8 mouse cellular contexts compared by ENCODE assay signal in the genomic region with DNA sequence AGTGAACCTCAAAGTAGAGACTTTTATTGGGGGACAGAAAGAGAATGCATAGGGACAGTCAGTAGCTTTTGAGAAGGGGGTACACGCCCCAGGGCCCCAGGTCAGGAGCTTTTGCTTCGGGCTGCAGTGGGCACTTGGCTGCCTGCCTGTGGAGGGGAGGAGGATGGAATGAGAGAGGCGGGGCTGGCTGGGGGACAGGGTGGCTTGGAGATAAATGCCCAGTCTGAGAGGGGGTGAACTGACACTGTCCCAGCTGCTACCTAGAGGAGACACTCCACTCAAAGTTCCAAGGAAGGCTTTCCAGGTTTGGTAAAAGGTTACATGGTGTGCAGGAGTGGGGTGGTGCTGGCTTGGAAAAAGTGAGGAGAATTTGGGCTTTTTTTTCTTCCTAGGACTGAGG. TPM values are rescaled to one million over a fixed set of nuclear protein-coding genes. Genes with fewer than 3 reads are reported as not detected.
DNase-seq lines count a peak whose midpoint lies in the region; ATAC-seq and TF ChIP-seq lines count a peak whose summit lies in the region.

Gene Eno3 (plus strand): TSS at position 239 of the 400 bp plus-strand sequence.

- H3K4me3 ChIP-seq in kidney, postnatal 0 days (replicated peaks; ENCODE audit: low read depth, low read length) = peak within 1 kb of the TSS; percentile 91
- H3K4me3 ChIP-seq in G1E (ENCODE audit: low read depth, low read length) = peak within 1 kb of the TSS; percentile 100
- H3K4me3 ChIP-seq in embryonic facial prominence, embryonic 15.5 days (replicated peaks) = peak within 1 kb of the TSS; percentile 100
- peak within 1 kb of the TSS; percentile 96 for H3K4me3 ChIP-seq in heart, postnatal 0 days (ENCODE audit: low read depth, low read length)
- H3K4me3 ChIP-seq in liver, embryonic 12.5 days = peak within 1 kb of the TSS; percentile 99
- H3K4me3 ChIP-seq in stomach, postnatal 0 days (ENCODE audit: low read depth, low read length) = peak within 1 kb of the TSS; percentile 100

- no peaks in the 10 kb centered on the region for H3K27me3 ChIP-seq in kidney, postnatal 0 days (ENCODE audit: insufficient read depth, low read length)
- H3K27me3 ChIP-seq in G1E (ENCODE audit: insufficient read depth, low read length) = no peaks in the 10 kb centered on the region
- no peaks in the 10 kb centered on the region for H3K27me3 ChIP-seq in embryonic facial prominence, embryonic 15.5 days
- H3K27me3 ChIP-seq in heart, postnatal 0 days (ENCODE audit: control insufficient read depth, insufficient read depth, low read length) = no peaks in the 10 kb centered on the region
- 0 out of 2 replicates have a peak, but pooled peaks cover 9% of the 10 kb centered on the region for H3K27me3 ChIP-seq in liver, embryonic 12.5 days (replicated peaks)
- H3K27me3 ChIP-seq in stomach, postnatal 0 days (ENCODE audit: control insufficient read depth, insufficient read depth, low read length) = no peaks in the 10 kb centered on the region

- H3K36me3 ChIP-seq in kidney, postnatal 0 days (ENCODE audit: insufficient read depth, low read length) = peaks cover 9% of the 10 kb centered on the region; the same call in 1 of the 2 replicates
- peaks cover 61% of the 10 kb centered on the region for H3K36me3 ChIP-seq in G1E (replicated peaks)
- H3K36me3 ChIP-seq in embryonic facial prominence, embryonic 15.5 days = peaks cover 21% of the 10 kb centered on the region
- H3K36me3 ChIP-seq in heart, postnatal 0 days (replicated peaks; ENCODE audit: control insufficient read depth, insufficient read depth, low read length) = peaks cover 35% of the 10 kb centered on the region
- H3K36me3 ChIP-seq in liver, embryonic 12.5 days = peaks cover 33% of the 10 kb centered on the region
- no peaks in the 10 kb centered on the region for H3K36me3 ChIP-seq in stomach, postnatal 0 days (ENCODE audit: control insufficient read depth, insufficient read depth, low read length)

- no peak for TF ChIP-seq CTCF in kidney, postnatal 0 days (IDR thresholded peaks at IDR 0.05; ENCODE audit: low read depth)
- no peak for TF ChIP-seq CTCF in G1E (IDR thresholded peaks at IDR 0.05; ENCODE audit: low read depth, low read length)
- no peak for TF ChIP-seq CTCF in heart, postnatal 0 days (IDR thresholded peaks at IDR 0.05; ENCODE audit: low read depth)
- no peak for TF ChIP-seq CTCF in stomach, postnatal 0 days (IDR thresholded peaks at IDR 0.05; ENCODE audit: low read depth)

- 30% methylated on average over 3 of the region's 3 CpGs for WGBS in kidney, postnatal 0 days
- 14% methylated on average over 3 of the region's 3 CpGs for WGBS in embryonic facial prominence, embryonic 15.5 days
- WGBS in heart, postnatal 0 days = 19% methylated on average over 3 of the region's 3 CpGs
- WGBS in liver, embryonic 12.5 days (ENCODE audit: insufficient replicate concordance) = 24% methylated on average over 3 of the region's 3 CpGs
- WGBS in stomach, postnatal 0 days = 22% methylated on average over 3 of the region's 3 CpGs

- peak within 1 kb of the TSS; percentile 98 for H3K9ac ChIP-seq in kidney, postnatal 0 days (ENCODE audit: low read depth, low read length)
- H3K9ac ChIP-seq in embryonic facial prominence, embryonic 15.5 days = peak within 1 kb of the TSS; percentile 29
- H3K9ac ChIP-seq in heart, postnatal 0 days (replicated peaks; ENCODE audit: low read depth, low read length) = peak within 1 kb of the TSS; percentile 99
- peak within 1 kb of the TSS; percentile 99 for H3K9ac ChIP-seq in liver, embryonic 12.5 days
- H3K9ac ChIP-seq in stomach, postnatal 0 days (ENCODE audit: low read length) = peak within 1 kb of the TSS; percentile 67

- peak within 1 kb of the TSS; percentile 90 for H3K4me2 ChIP-seq in kidney, postnatal 0 days (ENCODE audit: low read length)
- peak within 1 kb of the TSS; percentile 91 for H3K4me2 ChIP-seq in embryonic facial prominence, embryonic 15.5 days (replicated peaks)
- H3K4me2 ChIP-seq in heart, postnatal 0 days (ENCODE audit: low read depth, low read length) = peak within 1 kb of the TSS; percentile 75
- peak within 1 kb of the TSS; percentile 93 for H3K4me2 ChIP-seq in liver, embryonic 12.5 days
- H3K4me2 ChIP-seq in stomach, postnatal 0 days (replicated peaks; ENCODE audit: low read depth) = peak within 1 kb of the TSS; percentile 90

- no peaks in the 10 kb centered on the region for H3K9me3 ChIP-seq in kidney, postnatal 0 days (replicated peaks; ENCODE audit: low read length)
- no peaks in the 10 kb centered on the region for H3K9me3 ChIP-seq in G1E (replicated peaks)
- H3K9me3 ChIP-seq in embryonic facial prominence, embryonic 15.5 days (replicated peaks) = no peaks in the 10 kb centered on the region
- H3K9me3 ChIP-seq in heart, postnatal 0 days (replicated peaks; ENCODE audit: control insufficient read depth, low read length) = no peaks in the 10 kb centered on the region
- no peaks in the 10 kb centered on the region for H3K9me3 ChIP-seq in liver, embryonic 12.5 days (replicated peaks)
- no peaks in the 10 kb centered on the region for H3K9me3 ChIP-seq in stomach, postnatal 0 days (ENCODE audit: control insufficient read depth, low read length)

- peaks cover 27% of the 10 kb centered on the region for H3K4me1 ChIP-seq in kidney, postnatal 0 days (replicated peaks; ENCODE audit: insufficient read depth, low read length)
- peaks cover 51% of the 10 kb centered on the region for H3K4me1 ChIP-seq in G1E (ENCODE audit: insufficient read depth, low read depth, low read length)
- H3K4me1 ChIP-seq in embryonic facial prominence, embryonic 15.5 days = peaks cover 44% of the 10 kb centered on the region
- H3K4me1 ChIP-seq in heart, postnatal 0 days (ENCODE audit: control insufficient read depth, insufficient read depth) = peaks cover 47% of the 10 kb centered on the region
- H3K4me1 ChIP-seq in liver, embryonic 12.5 days = peaks cover 52% of the 10 kb centered on the region
- H3K4me1 ChIP-seq in stomach, postnatal 0 days (replicated peaks; ENCODE audit: control insufficient read depth, insufficient read depth) = peaks cover 5% of the 10 kb centered on the region; the same call in 1 of the 2 replicates

- no peak for DNase-seq in kidney, postnatal 0 days (ENCODE audit: low spot score)
- no peak for DNase-seq in kidney, adult 18-20 months
- no peak for DNase-seq in G1E (ENCODE audit: low spot score)
- no peak for DNase-seq in heart, postnatal 0 days (ENCODE audit: low spot score)
- no peak for DNase-seq in stomach, postnatal 0 days (ENCODE audit: low spot score)
- DNase-seq in MN1 (ENCODE audit: low spot score) = no peak

- ATAC-seq in kidney, postnatal 0 days (replicated peaks; ENCODE audit: low FRiP score, low read depth) = no peak
- no peak for ATAC-seq in G1E (ENCODE audit: extremely low read depth, insufficient number of reproducible peaks, low FRiP score, poor library complexity, severe bottlenecking)
- ATAC-seq in embryonic facial prominence, embryonic 15.5 days (ENCODE audit: insufficient number of reproducible peaks, low FRiP score, low TSS enrichment, low read depth) = no peak
- peak; percentile 25 for ATAC-seq in heart, postnatal 0 days (ENCODE audit: insufficient read depth, low read depth)
- no peak for ATAC-seq in liver, embryonic 12.5 days
- no peak for ATAC-seq in stomach, postnatal 0 days (ENCODE audit: low FRiP score, low TSS enrichment)

- peak within 1 kb of the TSS; percentile 99 for H3K27ac ChIP-seq in kidney, postnatal 0 days
- H3K27ac ChIP-seq in embryonic facial prominence, embryonic 15.5 days (replicated peaks) = peak within 1 kb of the TSS; percentile 99
- peak within 1 kb of the TSS; percentile 100 for H3K27ac ChIP-seq in heart, postnatal 0 days (ENCODE audit: low read depth)
- H3K27ac ChIP-seq in liver, embryonic 12.5 days = peak within 1 kb of the TSS; percentile 99
- peak within 1 kb of the TSS; percentile 100 for H3K27ac ChIP-seq in stomach, postnatal 0 days (replicated peaks)

- no peak; the same call in 1 of the 2 replicates for TF ChIP-seq EP300 in heart, postnatal 0 days (IDR thresholded peaks at IDR 0.05; ENCODE audit: low read depth)
- no peak for TF ChIP-seq EP300 in stomach, postnatal 0 days (optimal IDR thresholded peaks at IDR 0.05)

RNA-seq across cellular contexts. Expression of gene Eno3, which starts in this region (rescaled TPM):
- 9.7 and 10.0 TPM in 2 replicates for polyA plus RNA-seq in kidney, postnatal 0 days (2015; fragmentation: Nextera tagmentation; extraction: Ambion mirVana)
- total RNA-seq in G1E (2014; fragmentation: Nextera tagmentation) (19.0 and 25.3 TPM in 2 replicates), G1E (2017) (21.9 and 24.5 TPM in 2 replicates)
- 3.1 and 5.7 TPM in 2 replicates for polyA plus RNA-seq in G1E (2012)
- 81.9 and 112 TPM in 2 replicates for polyA plus RNA-seq in embryonic facial prominence, embryonic 15.5 days (2015; fragmentation: Nextera tagmentation; extraction: Ambion mirVana)
- total RNA-seq in heart, postnatal 0 days (2014; rRNA removed; ENCODE audit: low replicate concordance) = 1,315 and 1,376 TPM in 2 replicates
- 1,204 and 1,224 TPM in 2 replicates for polyA plus RNA-seq in heart, postnatal 0 days (2015; fragmentation: Nextera tagmentation; extraction: Ambion mirVana)
- polyA plus RNA-seq in liver, embryonic 12.5 days (2016; fragmentation: Nextera tagmentation; extraction: Ambion mirVana) = 6.7 and 7.6 TPM in 2 replicates
- 9.6 and 10.8 TPM in 2 replicates for polyA plus RNA-seq in stomach, postnatal 0 days (2015; fragmentation: Nextera tagmentation; extraction: Ambion mirVana)

Comparison
In these comparisons a context has a peak if more than half of its experiments do, and no peak if none do; other contexts are left out.
1. RNA of gene Eno3 (total RNA-seq): 1,315 to 1,376 TPM in heart, postnatal 0 days; 19.0 to 25.3 TPM in G1E; every median in the first group is over 10 times any median in the second.
2. RNA of gene Eno3 (polyA plus RNA-seq): 1,204 to 1,224 TPM in heart, postnatal 0 days; 81.9 to 112 TPM in embryonic facial prominence, embryonic 15.5 days, 9.7 to 10.0 TPM in kidney, postnatal 0 days, 9.6 to 10.8 TPM in stomach, postnatal 0 days, 6.7 to 7.6 TPM in liver, embryonic 12.5 days and 3.1 to 5.7 TPM in G1E; every median in the first group is over 10 times any median in the second.
3. H3K9ac ChIP-seq: peak in every context shown above with its lines; median percentile 99 in heart, postnatal 0 days; 99 in liver, embryonic 12.5 days; 98 in kidney, postnatal 0 days; 67 in stomach, postnatal 0 days; 29 in embryonic facial prominence, embryonic 15.5 days.
4. Peak in every context shown above with its lines, with median percentiles within 50 percentile points of each other: H3K27ac ChIP-seq, H3K4me2 ChIP-seq and H3K4me3 ChIP-seq.